Comparison of ENCODE assay signal across 18 mouse cellular contexts in genomic region chr6:18459657-18460056, GRCm38 (mm10). TPM values are rescaled to one million over a fixed set of nuclear protein-coding genes. Genes with fewer than 3 reads are reported as not detected.
DNase-seq lines count a peak whose midpoint lies in the region; TF ChIP-seq lines count a peak whose summit lies in the region.
"Had no signal": no experiment of that assay in that cellular context is flagged by ENCODE, and none has a peak within 500 bp of the region (broad histone marks: within the 10 kb centered on the region; RNA-seq: fewer than 3 reads in every experiment).

No protein-coding gene starts in this region.

- intact Hi-C loops in left cerebral cortex, adult 2 months (cut with DNase I): no loop called here

- H3K4me3 ChIP-seq in left cerebral cortex, adult 2 months: no peak overlapping the region
- H3K4me3 ChIP-seq: embryonic facial prominence, embryonic 10.5 days; heart, adult 2 months; heart, embryonic 15.5 days; hindbrain, embryonic 13.5 days had no signal

- peak overlapping the region; percentile 2; the same call in 1 of the 2 replicates for H3K27ac ChIP-seq in left cerebral cortex, adult 2 months
- H3K27ac ChIP-seq: embryonic facial prominence, embryonic 10.5 days; heart, adult 2 months; heart, embryonic 15.5 days; hindbrain, embryonic 13.5 days; hindbrain, postnatal 0 days had no signal

- TF ChIP-seq CTCF in left cerebral cortex, adult 2 months (IDR thresholded peaks at IDR 0.05): no peak

- DNase-seq in cerebellum, adult 18-20 months: peak; percentile 10 to 32
- DNase-seq in cerebellum, adult 11 months: no peak
- DNase-seq in left cerebral cortex, adult 2 months (ENCODE audit: extremely low spot score in 1 of 2, low spot score in 2 of 2): no peak
- no peak for DNase-seq in left cerebral cortex, adult 18-20 months (ENCODE audit: low spot score in 2 of 2)
- DNase-seq in cerebellum, adult 9-11 months: peak; percentile 13
- DNase-seq in cerebellum, postnatal 36 days: peak; percentile 22 to 25
- DNase-seq in right cerebral cortex, postnatal 36 days (ENCODE audit: low spot score in 2 of 2): no peak
- DNase-seq: adrenal gland, postnatal 14 days; forebrain, postnatal 0 days; gastrocnemius, postnatal 14 days; heart, adult 2 months; heart, postnatal 14 days; kidney, adult 11 months had no signal

RNA-seq across cellular contexts. Expression of gene Cttnbp2, which starts 55.0 kb away (rescaled TPM):
- 100 to 1,000 TPM; 164 to 179 TPM for total RNA-seq in left cerebral cortex, adult 2 months (2021)
- total RNA-seq in left cerebral cortex, adult 18-20 months (2021): 100 to 1,000 TPM; 147 to 151 TPM
- total RNA-seq: hematopoietic stem cell, adult 5-6 weeks had no signal

Comparison
In these comparisons a context has a peak if more than half of its experiments do, and no peak if none do; other contexts are left out.
1. DNase-seq: peak in cerebellum, adult 18-20 months (2 of 2), cerebellum, adult 9-11 months (single experiment) and cerebellum, postnatal 36 days (2 of 2); none in cerebellum, adult 11 months (single experiment), left cerebral cortex, adult 2 months (0 of 2), left cerebral cortex, adult 18-20 months (0 of 2) and right cerebral cortex, postnatal 36 days (0 of 2).